Mouse (Mus musculus) layer of hippocampus, adult 9-11 months (tissue): Measurements from ENCODE around the gene Slc6a17.

Experiments used
- DNase-seq: peaks from one replicate; pipeline ENCODE4 v3.0.0; 2022

Gene Slc6a17

DNA sequence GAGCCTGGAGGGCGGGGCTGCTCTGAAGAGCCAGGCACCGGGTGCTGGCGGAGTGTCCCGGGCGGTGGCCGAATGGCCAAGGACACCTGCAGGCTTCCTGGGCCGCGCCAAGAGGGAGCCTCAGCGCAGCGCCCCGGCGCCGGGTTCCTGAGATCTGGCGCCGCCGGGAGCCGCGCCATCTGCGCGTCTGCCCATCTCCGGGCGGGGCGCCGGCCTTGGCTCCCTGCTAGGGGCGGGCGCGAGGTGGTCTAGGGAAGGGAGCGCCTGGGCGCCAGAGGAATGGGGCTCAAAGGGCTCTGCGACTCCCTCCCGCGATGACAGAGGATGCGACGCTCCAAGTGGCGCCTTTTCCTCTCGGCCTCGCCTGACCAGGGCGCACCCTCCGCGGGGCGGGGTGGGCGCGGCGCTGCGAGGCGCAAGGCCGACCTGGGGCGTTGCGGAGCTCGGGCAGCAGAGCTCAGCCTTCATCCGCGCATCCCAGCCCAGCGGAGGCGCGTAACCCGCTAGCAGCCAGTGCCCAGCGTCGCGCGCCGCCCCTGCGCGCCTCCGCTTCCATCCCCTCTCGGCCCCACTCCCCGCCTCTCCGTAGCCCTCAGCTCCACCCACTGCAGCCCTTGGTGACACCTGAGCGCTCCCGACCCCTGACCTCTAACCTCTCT, 57.9 kb downstream of the Slc6a17 start:
- no peak for DNase-seq

DNA sequence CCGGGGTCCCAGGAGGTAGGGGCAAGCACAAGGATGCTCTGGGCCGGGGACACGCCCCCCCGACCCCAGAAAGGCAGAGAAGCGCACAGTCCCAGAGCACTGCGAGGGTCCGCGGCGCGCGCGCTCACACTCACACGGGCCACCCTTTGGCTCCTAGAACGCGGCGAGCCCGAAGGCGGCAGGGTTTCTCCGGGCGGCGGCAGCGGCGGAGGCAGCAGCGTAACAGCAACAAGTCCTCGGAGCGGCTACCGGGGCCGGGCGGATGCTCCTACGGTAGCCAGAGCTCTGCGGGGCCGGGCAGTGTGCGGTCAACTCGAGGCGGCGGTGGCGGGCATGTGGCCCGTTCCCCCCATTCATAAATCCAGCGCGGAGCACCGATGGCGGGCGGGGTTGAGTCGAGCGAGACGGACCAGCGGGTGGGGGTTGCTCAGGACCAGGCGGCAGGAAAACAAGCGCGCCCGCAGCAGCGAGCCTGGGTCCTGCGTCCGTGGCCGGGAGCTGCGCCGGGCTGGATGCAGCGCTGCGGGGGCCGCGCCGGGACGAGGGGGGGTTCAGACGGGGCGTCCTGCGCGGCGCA, 58.5 kb downstream of the Slc6a17 start, which contains the start of gene Kcnc4:
TSS of gene Kcnc4 (minus strand) at position 357 of the 577 bp plus-strand sequence.
- DNase-seq: no peak

DNA sequence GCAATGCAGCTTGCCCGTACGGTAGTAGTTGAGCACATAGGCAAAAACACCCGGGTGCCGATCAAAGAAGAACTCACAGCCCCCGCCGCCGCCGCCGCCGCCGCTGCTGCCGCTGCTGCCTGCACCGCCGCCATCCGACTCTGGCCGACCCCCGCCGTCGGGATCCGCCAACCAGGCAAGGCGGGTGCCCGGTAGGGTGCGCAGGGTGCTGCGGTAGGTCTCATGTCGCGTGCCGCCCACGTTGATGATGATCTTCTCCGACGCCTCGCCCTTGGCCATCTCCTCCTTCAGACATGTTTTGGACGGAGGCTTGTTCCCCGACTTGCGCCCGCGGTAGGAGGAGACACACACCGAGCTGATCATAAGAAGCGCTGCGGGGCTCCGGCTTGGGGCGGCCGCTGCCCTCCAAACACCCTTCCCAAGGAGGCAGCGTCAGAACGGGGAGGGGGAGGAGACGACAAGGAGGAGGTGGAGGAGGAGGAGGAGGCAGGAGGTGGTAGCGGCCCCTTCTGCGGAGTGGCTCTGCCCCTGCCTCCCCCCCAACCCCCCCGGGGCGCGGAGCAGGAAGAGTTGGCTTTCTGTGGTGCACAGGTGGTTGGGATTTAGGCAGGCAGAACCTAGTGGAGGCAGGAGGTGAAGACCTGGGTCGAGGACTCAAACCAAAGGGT, 59.2 kb downstream of the Slc6a17 start:
- peak; percentile 43 for DNase-seq

DNA sequence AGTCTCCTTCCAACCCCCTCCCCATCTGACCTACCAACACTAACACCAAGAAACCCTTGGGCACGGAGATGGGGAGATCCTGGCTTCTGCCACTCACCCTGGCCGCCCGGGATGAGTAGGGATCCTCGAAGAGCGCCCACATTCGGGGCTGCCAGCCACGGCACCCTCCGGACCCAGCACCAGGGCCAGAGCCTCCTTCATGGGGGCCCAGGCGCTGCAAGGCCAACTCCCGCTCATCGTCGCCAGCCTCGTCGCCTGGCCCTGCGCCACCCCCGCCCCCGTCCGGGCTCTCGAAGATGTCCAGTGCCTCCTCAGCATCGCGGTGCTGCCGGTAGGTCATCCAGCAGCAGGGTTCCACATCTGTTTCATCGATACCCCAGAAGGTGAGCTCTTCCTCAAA, 59.7 kb downstream of the Slc6a17 start:
- DNase-seq: no peak

DNA sequence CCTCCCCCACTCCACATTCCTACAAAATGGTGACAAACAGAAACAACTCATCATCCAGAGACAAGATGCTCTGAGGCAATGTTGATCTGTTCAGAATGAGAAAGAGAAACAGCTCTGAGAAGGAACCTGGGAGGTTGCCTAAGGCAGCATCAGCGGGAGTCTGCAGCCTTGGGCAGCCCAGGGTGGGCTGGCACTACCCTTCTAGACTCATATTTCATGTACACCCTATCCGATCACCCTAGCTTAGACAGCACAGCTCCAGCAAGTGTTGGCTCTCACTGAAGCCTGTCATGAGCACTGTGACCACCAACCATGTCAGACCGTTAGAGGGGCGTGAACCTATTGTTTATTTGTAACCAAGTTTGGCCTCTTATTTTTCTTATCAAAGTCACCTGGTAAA, 63.5 kb downstream of the Slc6a17 start:
- DNase-seq: no peak

DNA sequence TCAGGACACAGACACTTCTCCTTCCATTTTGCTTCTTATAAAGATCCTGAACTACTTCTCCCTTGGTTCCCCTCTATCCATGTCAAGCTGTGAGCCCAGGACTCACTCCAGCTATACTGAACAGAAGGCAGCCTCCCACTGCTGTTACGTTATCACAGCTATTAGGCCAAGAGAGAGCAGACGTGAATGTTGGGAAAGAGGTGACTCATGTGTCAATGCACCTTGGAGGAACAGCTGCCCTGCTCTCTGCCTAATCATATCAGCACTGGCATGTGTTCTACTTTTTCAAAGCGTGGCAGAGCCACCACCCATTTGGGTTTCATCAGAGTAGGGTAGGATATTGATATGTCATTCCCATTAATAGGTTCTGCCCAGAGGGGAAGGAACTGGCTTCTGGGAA, 71.0 kb downstream of the Slc6a17 start:
- DNase-seq: peak; percentile 82

DNA sequence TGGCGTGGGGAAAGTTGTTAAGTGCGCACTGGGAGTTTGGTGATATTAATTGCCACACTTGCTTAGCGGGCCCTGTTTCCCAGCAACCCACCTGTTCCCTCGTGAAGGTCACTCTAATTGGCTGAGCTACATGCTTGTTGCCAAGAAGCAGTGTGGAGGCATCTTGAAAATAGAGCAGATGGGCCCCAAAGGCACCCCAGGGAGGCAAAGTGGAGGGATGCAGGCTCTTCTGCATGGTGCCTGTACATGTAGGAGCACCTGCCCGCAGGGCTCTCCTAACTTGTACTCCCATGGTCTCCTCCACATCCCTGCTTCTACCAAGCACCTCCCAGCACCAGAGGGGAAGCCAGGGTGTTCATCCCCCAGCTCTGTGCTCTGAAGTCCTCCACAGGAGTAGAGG, 74.0 kb downstream of the Slc6a17 start:
- DNase-seq: peak; percentile 42

DNA sequence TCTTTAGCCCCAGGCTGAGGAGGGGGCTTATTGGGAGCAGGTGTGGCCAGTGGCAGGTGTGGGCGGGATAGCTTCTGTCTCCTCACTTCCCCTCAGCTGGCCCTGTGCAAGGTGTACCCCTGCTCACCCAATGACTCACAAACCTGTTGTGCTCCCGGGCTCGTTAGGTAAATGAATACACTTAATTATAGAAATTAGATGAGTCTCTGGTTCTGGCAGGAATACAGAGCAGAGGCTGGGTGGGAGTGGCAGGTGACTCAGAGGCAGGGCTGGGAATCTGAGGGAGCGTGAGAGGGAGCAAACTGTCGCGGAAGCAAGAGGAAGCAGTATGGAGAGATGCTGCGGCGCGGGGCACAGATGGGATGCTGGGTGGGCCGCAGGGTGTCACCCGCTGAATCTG, 75.6 kb downstream of the Slc6a17 start:
- DNase-seq: peak; percentile 88

DNA sequence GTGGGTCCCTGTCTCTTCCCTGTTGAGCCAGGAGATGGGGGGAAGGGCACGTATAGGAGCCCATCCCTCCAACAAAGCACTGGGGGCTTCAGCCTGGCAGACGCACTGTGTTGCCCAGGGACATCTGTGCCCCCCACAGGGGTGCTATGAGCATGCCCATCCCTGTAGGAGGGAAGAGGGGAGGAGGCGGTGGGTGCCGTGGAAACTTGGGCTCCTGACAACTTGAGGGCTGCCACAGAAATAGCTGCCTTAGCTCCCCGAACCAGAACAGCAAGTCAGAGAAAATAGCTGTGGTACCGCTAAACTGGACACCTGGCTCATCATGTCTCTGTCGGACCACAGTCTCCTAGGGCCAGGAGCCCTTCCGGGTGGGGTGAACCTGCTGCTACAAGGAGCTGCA, 76.5 kb downstream of the Slc6a17 start:
- peak; percentile 54 for DNase-seq

DNA sequence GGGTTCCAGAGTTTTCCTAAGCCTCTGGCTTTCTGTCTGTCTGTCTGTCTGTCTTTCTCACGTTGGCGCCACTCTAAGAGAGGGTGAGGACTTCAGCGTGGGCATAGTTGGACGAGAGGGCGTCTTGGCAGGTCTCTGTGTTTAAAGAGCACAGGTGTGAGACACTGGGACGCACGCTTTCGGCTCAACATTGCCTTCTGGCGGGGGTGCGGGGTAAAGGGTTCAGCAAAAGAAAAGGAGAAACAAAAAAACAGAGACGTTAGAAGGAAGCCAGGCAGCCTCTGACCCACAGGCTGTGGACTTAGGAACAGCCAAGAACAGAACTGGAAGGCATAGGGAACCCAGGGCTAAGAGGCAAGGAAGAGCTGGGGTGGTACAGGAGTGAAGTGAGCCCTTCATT, 78.5 kb downstream of the Slc6a17 start:
- no peak for DNase-seq

DNA sequence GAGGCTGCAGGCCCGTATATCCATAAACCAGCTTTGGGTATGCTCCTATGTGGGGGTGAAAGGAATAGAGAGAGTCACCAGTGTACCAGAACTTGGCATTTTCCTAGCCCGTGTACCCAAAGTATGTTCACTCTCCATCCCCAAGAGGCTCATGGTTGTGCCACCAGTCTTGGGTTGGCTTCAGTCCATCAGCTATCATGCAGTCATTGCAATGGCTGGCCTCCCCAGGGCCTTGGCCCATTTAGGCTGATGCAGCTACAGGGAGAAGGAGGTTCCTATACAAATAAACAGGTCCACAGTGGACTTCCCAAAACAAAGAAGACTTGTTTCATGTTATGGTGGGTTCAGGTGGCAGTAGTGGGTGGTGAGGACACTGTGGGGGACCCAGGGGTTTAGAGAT, 80.2 kb downstream of the Slc6a17 start:
- no peak for DNase-seq

DNA sequence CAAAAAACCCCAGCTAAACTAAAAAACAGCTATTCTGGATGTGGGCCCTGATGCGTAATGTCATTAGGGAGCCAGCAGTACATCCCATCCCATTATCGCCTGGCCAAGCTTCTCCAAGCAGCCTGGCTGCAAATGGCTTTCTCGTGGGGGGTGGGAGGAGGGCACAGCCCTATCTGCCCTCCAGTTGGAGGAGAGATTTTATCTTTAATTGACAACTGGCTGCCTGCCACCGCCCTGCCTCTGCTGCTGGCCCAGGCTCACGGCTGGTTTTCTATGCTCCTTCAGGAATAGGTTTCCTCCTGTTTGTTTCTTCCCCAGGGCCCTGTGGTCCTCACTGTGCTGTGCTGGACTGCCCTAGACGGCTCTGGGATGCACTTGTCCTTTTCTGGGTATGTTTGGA, 81.4 kb downstream of the Slc6a17 start:
- no peak for DNase-seq

DNA sequence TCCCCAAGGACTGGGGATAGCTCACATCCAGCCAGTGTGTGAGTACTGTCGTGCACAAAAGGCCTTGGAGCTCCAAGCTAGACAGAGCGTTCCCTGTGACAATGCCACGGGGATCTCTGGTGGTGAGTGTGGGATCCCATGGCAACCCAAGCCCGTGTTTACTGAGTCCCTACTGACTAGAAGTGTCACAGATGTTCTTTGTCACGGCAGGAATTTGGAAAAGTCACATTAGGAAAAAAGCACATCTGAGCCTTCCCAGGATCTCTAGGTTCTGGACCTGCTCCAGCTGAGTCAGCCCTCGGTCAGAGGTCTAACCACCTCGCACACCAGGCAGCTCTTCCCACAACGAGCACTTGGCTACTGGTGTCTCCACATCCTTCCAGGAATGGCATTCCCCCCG, 84.2 kb downstream of the Slc6a17 start:
- DNase-seq: no peak

DNA sequence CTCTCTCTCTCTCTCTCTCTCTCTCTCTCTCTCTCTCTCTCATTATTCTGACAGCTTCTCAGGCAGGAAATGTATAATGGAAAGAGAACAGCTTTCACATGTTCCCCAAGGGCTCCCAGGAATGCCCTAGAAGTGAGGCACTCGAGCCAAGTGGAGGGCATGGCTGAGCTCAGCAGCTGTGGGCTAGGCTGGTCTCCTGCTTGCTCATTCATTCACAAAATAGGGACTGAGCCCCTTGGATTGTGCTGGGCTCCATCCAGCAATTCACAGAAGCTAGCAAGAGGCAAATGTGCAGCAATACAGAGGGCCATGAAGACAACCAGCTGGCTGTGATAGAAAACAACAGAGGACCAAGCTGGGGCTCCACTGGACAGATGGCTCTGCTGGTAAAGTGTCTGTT, 86.5 kb downstream of the Slc6a17 start:
- no peak for DNase-seq

DNA sequence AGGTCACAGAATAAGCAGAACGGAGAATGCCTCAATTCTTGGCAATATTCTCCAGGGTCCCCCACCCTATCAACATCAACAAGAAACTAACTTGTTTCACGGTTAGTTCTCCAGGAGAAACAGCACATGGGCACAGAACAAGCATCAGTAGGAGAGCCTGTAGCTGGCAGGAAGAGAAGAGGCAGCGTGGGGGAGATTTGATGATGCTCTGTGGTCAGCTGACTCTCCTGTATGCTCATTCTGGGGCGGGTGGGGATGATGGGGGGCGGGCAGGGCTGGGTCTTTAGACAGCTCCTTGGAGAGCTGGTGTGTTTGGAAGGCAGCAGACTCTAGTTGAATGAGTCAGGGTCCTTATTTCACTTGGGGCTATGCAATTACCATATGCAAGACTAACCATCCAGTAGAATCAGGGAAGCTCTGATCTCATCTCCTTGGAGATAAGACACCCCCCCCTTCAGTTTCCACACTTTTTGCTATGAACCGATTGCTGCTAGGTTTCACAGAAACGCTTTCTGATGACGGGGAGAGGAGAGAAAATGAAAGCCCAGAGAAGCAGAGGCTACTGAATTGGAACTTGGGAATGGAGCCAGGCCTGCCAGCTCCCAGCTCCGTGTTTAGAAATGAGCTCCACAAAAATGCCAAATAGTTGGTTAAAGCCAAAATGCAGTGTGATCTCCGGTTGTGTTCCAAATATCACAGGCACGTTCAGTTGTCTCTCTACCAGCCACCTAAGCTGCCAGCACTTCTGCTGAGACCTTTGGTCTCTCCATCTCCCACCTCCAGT, 93.4 kb downstream of the Slc6a17 start:
- DNase-seq: peak; percentile 59

DNA sequence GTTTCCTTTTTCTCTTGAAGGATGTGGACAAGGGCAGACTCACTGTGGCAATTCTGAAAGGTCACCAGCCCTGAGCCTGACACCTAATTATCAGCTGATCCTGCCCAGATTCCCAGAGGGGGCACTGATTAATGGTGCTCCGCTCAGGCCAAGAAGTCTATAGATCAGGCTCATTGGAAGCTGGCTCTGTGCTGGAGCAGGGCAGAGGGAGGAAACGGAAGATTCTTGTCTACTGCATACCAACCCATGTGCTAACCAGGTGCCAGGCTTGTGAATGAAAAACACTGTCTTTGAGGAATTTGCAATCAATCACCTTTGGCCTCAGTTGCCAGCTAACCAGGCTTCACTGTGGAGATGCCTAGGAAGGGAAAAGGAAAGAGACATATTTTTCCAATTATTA, 97.7 kb downstream of the Slc6a17 start:
- no peak for DNase-seq
